Mouse (Mus musculus): ENCODE measurements around the gene Mki67. TPM values are rescaled to one million over a fixed set of nuclear protein-coding genes. Genes with fewer than 3 reads are reported as not detected.

The Mki67 gene
- polyA plus RNA-seq (2012; ENCODE audit: insufficient read depth, insufficient read length, low replicate concordance, missing spikeins): 75.6 and 140 TPM in 2 replicates

DNA sequence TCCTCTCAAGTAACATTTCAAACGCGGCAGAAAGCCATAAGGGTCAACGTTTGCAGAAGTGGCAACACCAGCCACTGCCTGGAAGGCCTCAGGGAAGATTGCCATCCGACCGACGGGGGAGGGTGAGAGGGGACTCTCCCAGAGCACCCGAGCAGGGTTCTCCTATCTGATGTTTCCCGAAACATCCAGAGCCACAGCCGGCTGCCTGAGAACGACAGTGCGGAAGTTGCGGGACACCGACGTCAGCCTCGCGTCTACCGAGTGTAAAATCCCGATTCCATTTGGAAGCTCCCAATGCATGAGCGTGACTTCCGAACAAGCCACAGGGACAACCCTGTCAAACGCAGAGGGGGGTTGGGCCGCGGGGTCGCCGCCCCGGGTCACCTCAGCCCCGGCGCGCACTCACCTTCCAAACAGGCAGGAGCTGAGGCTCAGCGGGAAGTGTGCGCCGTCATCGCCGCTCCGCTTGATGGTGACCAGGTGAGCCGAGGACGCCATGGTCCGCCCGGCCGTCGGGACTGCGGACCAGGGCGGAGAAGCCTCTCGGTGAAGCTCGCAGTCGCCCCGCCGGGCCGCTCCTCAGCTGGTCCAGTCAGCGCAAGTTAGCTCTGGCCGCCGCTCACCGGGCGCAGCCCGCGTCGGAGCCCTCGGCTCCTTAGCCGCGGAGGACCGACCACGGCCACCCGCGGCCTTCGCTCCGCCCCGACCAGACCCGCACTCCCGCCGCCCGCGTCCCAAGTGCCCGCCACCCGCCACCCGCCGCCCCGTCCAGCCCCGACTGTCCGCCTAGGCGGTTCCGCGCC, at the start of gene Mki67:
Gene Mki67, minus strand, starts transcription at position 720 of the 803 bp plus-strand sequence.
- TF ChIP-seq CTCF (IDR thresholded peaks at IDR 0.05; ENCODE audit: insufficient read depth, low read depth, low read length) (no peak), POLR2A (IDR thresholded peaks at IDR 0.05; ENCODE audit: insufficient read depth, low read depth, low read length) (no peak)
- H3K27ac ChIP-seq (ENCODE audit: insufficient read depth, low read depth, low read length): no peak within 1 kb of the TSS
- peaks cover 6% of the 10 kb centered on the region for H3K4me1 ChIP-seq (ENCODE audit: control insufficient read depth, insufficient read depth, low read length)
- WGBS: under 1% methylated on average over 78 of the region's 82 CpGs
- H3K4me3 ChIP-seq (ENCODE audit: insufficient read depth, low read depth, low read length): peak within 1 kb of the TSS; percentile 51

DNA sequence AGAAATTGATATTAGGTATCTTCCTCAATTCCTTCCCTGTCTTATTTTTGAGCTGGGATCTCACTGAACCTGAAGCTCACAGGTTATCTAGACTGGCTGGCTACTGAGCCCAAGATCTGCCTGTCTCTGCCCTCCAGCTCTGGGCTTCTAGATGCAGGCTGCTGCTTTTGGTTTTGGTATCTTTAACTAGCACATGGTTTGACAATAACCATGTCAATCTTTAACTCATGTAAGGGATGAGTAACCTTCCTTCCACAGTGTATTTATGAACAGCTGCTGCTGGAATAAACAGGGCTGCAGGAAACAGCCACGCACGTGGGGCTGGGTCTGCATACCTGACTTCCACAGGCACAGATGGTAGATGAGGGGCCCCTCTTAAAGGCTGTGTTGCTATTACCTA, 47.1 kb upstream of the Mki67 start:
- no peak overlapping the region for H3K4me3 ChIP-seq (ENCODE audit: insufficient read depth, low read depth, low read length)
- H3K27ac ChIP-seq (ENCODE audit: insufficient read depth, low read depth, low read length): no peak overlapping the region
- TF ChIP-seq POLR2A (IDR thresholded peaks at IDR 0.05; ENCODE audit: insufficient read depth, low read depth, low read length): no peak
- no peak for TF ChIP-seq CTCF (IDR thresholded peaks at IDR 0.05; ENCODE audit: insufficient read depth, low read depth, low read length)
- WGBS: 90% methylated on average over 2 of the region's 2 CpGs
- H3K4me1 ChIP-seq (ENCODE audit: control insufficient read depth, insufficient read depth, low read length): peaks cover 5% of the 10 kb centered on the region; the same call in 1 of the 2 replicates

DNA sequence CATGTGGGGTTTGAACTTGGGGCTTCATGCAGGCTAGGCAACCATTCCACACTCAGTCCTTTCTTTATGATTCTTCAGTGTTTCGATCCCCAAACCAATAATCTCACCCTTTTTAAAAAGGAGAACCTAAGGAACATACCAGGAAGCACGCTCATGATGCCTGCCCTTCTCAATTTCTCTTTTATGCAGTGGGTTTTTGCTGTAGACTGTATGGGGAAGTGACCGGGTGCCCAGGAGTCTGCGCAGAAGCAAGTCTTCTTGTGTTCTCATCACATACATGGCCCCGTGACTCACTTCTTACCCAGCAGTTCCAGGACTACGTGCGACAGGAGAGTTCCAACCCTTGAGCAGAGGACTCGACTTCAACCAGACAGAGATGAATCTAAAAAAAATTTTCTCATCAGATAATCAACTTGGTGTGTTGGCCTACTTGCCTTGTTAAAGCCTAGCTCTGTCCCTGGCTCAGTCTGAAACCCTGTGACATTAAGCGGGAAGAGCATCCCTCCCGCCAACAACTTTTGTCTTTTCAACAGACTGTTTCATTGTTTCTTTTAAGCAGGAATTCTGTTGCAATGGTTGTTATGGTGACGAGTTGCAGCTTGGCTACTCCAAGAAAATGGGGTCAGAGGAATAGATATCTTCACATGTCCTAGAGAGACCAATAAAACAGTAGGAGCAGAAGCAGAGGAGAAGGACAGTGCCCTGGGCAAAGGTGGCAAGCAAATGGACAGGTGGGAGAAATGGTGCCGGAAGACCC, 42.8 kb upstream of the Mki67 start:
- no peak overlapping the region for H3K4me3 ChIP-seq (ENCODE audit: insufficient read depth, low read depth, low read length)
- WGBS: 84% methylated on average over 12 of the region's 12 CpGs
- no peak overlapping the region for H3K27ac ChIP-seq (ENCODE audit: insufficient read depth, low read depth, low read length)
- peaks cover 5% of the 10 kb centered on the region; the same call in 1 of the 2 replicates for H3K4me1 ChIP-seq (ENCODE audit: control insufficient read depth, insufficient read depth, low read length)
- TF ChIP-seq POLR2A (IDR thresholded peaks at IDR 0.05; ENCODE audit: insufficient read depth, low read depth, low read length) (no peak), CTCF (IDR thresholded peaks at IDR 0.05; ENCODE audit: insufficient read depth, low read depth, low read length) (no peak)

DNA sequence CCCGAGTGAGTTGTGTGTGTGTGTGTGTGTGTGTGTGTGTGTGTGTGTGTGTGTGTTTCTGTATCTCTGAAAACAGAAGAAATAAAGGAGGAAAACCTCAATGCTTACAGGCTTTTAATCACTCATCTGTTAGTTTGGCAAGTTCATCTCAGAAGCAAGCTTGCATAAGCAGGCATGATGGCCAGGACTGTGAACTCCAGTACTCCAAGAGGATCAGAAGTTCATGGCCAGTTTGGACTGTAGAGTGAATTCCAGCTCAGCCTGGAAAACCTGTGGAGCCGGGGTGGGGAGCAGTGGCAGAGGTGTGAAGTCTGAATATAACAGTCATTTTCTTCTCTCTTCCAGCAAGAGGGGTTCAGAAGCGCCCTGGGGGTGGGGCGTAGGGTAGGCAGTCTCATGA, 42.0 kb upstream of the Mki67 start:
- Histone ChIP-seq H3K4me3 (ENCODE audit: insufficient read depth, low read depth, low read length) (no peak overlapping the region), H3K4me1 (ENCODE audit: control insufficient read depth, insufficient read depth, low read length) (peaks cover 5% of the 10 kb centered on the region; the same call in 1 of the 2 replicates), H3K27ac (ENCODE audit: insufficient read depth, low read depth, low read length) (no peak overlapping the region)
- 73% methylated on average over 4 of the region's 4 CpGs for WGBS
- TF ChIP-seq CTCF (IDR thresholded peaks at IDR 0.05; ENCODE audit: insufficient read depth, low read depth, low read length): no peak
- no peak for TF ChIP-seq POLR2A (IDR thresholded peaks at IDR 0.05; ENCODE audit: insufficient read depth, low read depth, low read length)

DNA sequence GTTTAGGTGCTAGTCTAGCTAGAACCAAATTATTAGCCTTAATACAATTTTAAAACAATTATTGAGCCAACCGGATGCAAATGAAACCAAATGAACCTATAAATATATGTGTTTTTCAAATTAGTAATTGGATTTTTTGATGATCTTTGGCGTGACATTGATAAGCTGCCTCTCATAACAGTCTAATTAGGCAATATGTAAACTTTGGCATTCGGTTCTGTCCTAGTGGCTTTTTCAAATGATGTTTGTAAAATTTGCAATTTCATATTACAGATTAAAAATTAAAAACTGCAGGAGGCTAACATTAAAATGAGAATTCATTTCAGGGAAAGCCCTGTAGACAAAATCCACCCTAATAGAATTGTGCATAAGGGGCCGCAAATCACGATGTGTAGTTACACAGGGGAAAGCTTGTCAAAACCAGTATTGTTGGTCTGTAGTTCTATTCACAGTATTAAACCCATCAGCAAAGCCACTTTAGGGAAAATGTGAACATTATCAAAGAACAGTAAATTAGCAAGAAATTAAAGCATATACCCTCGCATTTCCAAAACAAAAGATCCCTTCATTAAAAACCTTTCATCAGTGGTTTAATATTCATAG, 40.9 kb upstream of the Mki67 start:
- H3K4me1 ChIP-seq (ENCODE audit: control insufficient read depth, insufficient read depth, low read length): peaks cover 5% of the 10 kb centered on the region; the same call in 1 of the 2 replicates
- TF ChIP-seq POLR2A (IDR thresholded peaks at IDR 0.05; ENCODE audit: insufficient read depth, low read depth, low read length) (no peak), CTCF (IDR thresholded peaks at IDR 0.05; ENCODE audit: insufficient read depth, low read depth, low read length) (no peak)
- H3K4me3 ChIP-seq (ENCODE audit: insufficient read depth, low read depth, low read length): no peak overlapping the region
- 80% methylated on average over 6 of the region's 6 CpGs for WGBS
- H3K27ac ChIP-seq (ENCODE audit: insufficient read depth, low read depth, low read length): no peak overlapping the region

DNA sequence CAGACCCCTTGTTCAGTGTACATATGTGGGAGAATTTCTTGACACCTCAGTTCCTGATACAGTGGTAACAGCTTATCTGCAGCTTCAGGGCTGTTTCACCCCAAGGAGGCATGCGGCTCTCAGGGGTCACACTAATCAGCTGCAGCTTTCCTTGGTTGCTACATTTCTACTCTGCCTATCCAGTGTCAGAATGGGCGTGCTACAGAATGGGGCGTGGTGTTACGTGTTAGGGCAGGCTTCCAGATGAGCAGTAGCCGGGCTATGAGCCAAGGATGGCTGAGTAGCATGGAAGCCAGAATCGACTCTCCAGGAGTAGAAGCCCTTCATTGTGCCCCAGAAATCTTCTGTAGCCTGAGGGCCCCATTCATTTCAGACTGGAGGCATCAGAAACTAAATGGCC, 32.8 kb upstream of the Mki67 start:
- Histone ChIP-seq H3K4me3 (ENCODE audit: insufficient read depth, low read depth, low read length) (no peak overlapping the region), H3K4me1 (ENCODE audit: control insufficient read depth, insufficient read depth, low read length) (no peaks in the 10 kb centered on the region), H3K27ac (ENCODE audit: insufficient read depth, low read depth, low read length) (no peak overlapping the region)
- WGBS: 45% methylated on average over 6 of the region's 6 CpGs
- TF ChIP-seq POLR2A (IDR thresholded peaks at IDR 0.05; ENCODE audit: insufficient read depth, low read depth, low read length) (no peak), CTCF (IDR thresholded peaks at IDR 0.05; ENCODE audit: insufficient read depth, low read depth, low read length) (no peak)

DNA sequence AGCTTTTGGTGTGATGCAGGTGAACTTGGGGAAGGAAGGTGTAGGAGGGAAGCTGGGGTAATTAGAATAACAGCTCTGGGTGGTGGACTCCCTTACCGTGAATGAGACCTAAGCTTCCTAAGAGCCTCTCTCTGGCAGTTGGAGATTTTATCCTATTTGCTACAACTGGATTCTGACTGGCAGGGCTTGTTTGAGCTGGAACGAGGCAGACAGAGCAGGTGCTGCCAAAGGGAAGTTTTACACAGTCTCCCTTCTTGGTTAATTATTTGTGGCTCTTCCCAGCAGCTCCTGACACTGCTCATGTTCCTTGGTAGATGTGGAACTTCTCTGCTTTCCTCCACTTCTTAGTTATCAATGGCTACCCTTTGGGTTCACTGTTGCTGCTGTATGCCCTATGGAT, 30.9 kb upstream of the Mki67 start:
- TF ChIP-seq CTCF (IDR thresholded peaks at IDR 0.05; ENCODE audit: insufficient read depth, low read depth, low read length): no peak
- TF ChIP-seq POLR2A (IDR thresholded peaks at IDR 0.05; ENCODE audit: insufficient read depth, low read depth, low read length): no peak
- Histone ChIP-seq H3K4me3 (ENCODE audit: insufficient read depth, low read depth, low read length) (no peak overlapping the region), H3K27ac (ENCODE audit: insufficient read depth, low read depth, low read length) (no peak overlapping the region), H3K4me1 (ENCODE audit: control insufficient read depth, insufficient read depth, low read length) (no peaks in the 10 kb centered on the region)
- 66% methylated on average over 2 of the region's 2 CpGs for WGBS

DNA sequence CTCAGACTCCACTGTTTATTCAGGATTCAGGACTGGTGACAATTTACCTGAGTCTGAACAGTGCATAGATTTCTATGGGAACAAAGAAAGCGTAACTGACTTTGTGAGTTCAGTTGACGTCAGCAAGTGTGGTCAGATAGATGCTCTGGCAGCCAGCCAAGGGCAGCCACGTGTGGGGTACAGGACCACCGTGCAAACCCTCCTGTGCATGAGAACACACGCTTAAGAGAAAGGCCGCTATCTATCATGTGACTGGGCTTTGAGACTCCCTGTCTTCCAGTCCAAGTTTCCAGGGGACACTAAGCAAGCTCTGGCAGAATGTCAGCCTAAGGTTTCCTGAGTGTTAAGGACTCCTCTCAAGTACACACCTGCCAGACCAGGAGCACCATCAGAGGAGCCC, 30.4 kb upstream of the Mki67 start:
- WGBS: 67% methylated on average over 6 of the region's 6 CpGs
- Histone ChIP-seq H3K27ac (ENCODE audit: insufficient read depth, low read depth, low read length) (no peak overlapping the region), H3K4me1 (ENCODE audit: control insufficient read depth, insufficient read depth, low read length) (no peaks in the 10 kb centered on the region), H3K4me3 (ENCODE audit: insufficient read depth, low read depth, low read length) (no peak overlapping the region)
- no peak for TF ChIP-seq CTCF (IDR thresholded peaks at IDR 0.05; ENCODE audit: insufficient read depth, low read depth, low read length)
- TF ChIP-seq POLR2A (IDR thresholded peaks at IDR 0.05; ENCODE audit: insufficient read depth, low read depth, low read length): no peak
